Mouse (Mus musculus): ENCODE results near the gene Jtb.
"Not testable (repeated sequence)": the region's sequence is repeated elsewhere in the genome, so short reads cannot be mapped to it uniquely, and the experiment has no call there.

Jtb gene

GRCm38 (mm10) chr3:90231075-90231474, 322 bp upstream of the Jtb start:
- DNase-seq = no peak

GRCm38 (mm10) chr3:90241251-90241650, 9.9 kb downstream of the Jtb start:
- DNase-seq = no peak

- no peak for DNase-seq
Measured at GRCm38 (mm10) chr3:90241669-90242358, 10.4 kb downstream of the Jtb start.

DNA sequence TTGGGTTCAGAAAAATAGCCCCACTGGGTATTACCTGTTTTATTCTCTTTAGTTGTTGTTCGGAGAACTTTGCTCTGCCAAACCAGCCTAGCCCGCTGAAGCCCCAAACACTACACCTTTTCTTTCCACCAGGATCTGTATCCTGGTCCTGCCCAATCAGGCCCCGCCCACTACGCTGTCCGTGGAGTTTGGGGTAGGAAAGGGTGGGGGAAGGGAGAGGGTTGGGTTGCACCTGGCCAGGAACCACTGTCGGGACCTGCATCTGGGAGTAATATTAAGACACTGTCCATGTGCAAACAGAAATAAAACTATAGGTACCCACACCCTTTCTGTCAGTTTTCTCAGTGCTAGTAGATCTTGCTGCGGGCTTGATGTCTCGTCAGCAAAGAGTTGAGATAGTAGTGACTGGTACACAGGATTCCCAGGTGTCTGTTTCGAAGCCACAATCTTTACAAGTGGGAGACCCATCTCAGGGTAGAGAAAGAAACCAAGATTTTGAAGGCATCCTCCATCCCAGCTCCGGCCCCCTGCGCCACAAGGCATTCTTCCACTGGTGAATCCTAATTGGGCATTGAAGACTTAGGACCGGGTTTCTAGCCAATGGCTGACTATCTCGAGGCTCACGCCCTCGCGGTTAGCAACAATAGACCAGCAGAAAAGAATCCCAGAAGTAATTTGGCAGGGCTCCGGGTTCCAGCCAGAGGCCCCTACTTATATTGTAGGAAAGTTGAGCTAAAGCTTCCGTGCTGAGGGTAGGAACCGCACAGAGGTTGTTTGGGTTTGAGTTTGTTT, 11.8 kb downstream of the Jtb start, which contains the start of gene Creb3l4:
TSS of gene Creb3l4 (minus strand) at position 529 of the 792 bp plus-strand sequence.
- DNase-seq = no peak

- no peak for DNase-seq
Measured at GRCm38 (mm10) chr3:90245406-90245805, 14.0 kb downstream of the Jtb start.

DNA sequence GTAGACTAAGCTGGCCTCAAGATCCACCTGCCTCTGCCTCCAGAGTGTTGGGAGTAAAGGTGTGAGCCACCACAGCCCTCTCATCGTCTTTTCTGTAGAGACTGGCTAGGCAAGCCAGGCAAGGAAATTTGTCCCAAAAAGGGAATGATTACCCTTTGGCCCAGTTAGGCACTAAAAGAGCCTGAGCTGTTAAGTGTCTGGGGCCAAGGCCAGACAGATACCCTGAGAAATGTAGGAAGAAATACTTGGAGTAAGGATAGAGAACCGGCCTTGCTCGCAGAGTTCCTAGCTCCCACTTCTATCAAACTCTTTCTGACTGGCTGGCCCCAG, 16.2 kb downstream of the Jtb start:
- DNase-seq = no peak

DNA sequence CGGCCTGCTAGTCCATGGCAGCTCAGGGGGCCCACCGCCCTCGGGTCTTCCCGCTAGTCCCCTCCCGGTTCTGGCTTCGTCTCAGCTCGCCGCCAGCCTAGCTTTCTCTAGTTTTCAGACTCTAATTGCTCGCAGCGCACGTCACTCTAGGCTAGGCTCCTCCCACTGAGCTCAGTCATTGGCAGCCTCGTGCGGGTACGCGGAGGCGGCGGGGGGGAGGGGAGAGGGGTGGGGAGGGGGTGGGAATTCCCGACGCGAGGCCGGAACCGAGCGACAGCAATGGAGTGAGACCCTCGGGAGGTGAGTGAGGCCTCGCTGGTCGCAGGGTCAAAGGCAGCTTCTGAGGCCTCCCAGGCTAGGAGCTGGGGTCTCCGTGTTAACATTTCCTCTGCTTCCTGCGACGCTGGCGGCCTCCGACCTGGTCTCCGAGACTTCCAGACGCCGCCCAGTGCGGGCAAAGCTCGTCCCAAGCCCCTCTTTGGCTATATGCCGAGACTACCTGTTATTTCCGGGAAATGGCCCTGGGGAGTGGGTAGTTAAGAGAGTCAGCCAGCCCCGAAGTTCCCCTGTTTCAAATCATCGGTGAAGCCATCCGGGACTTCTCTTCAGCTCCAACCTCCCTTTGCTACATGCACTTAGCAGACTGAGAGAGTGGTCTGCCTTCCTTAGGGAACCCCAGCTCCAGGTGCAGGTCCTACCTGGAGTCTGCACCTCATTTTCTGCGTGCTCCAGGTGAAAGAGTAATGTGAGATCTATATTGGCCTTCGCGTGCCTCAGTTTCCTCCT, 16.8 kb downstream of the Jtb start, which contains the start of gene Slc39a1:
TSS of gene Slc39a1 (plus strand) at position 213 of the 786 bp plus-strand sequence.
- DNase-seq = peak; percentile 95

DNA sequence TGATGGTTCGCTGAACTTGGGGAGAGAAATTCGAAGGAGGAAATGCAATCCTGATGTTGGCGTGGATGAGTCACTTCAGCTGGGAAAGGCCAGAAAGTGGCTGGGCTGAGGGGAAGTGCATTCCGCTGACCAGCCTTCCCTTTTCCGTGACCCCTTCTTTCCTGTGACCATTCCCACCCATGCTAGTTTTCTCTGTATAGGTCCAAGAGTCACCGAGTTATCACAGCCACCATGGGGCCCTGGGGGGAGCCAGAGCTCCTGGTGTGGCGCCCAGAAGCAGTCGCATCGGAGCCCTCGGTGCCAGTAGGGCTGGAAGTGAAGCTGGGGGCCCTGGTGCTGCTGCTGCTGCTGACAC, 17.3 kb downstream of the Jtb start:
- peak; percentile 57 for DNase-seq

- no peak for DNase-seq
Measured at GRCm38 (mm10) chr3:90250791-90251190, 19.4 kb downstream of the Jtb start.

- not testable (repeated sequence) for DNase-seq
Measured at GRCm38 (mm10) chr3:90251731-90252226, 20.4 kb downstream of the Jtb start.

- peak; percentile 75 for DNase-seq
Measured at GRCm38 (mm10) chr3:90252659-90253058, 21.3 kb downstream of the Jtb start.

- DNase-seq = peak; percentile 70
Measured at GRCm38 (mm10) chr3:90253174-90253573, 21.8 kb downstream of the Jtb start.

DNA sequence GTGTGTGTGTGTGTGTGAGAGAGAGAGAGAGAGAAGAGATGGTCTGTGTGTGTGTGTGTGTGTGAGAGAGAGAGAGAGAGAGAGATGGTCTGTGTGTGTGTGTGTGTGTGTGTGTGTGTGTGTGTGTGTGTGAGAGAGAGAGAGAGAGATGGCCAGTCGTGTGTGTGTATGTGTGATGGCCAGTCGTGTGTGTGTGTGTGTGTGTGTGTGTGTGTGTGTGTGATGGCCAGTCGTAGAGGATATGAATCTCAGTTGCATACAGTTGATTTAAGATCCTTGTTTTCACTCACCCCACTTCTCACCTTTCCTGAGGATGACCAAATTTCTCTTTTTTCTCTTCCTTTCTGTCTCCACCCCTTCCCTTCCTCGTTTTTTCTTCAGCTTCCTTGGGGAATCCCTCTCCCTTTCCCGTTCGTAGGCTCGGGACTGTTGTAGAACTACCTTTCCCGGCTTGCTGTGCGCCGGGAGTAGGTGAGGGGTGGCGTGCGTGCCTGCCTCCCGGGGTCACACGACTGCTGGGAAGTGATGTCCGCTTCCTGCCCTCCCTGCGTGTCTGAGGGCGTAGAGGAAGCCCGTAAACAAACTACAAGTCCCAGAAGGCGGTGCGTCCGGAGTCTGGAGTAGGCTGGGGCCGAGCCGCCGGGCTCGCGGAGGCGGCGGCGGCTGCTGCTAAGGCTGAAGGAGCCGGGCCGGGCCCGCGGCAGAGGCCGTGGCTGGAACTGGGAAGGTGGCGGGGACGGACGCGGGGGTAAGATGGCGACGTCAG, 22.4 kb downstream of the Jtb start, which contains the start of gene Crtc2:
TSS of gene Crtc2 (plus strand) at position 511 of the 766 bp plus-strand sequence.
- peak; percentile 97 for DNase-seq

DNA sequence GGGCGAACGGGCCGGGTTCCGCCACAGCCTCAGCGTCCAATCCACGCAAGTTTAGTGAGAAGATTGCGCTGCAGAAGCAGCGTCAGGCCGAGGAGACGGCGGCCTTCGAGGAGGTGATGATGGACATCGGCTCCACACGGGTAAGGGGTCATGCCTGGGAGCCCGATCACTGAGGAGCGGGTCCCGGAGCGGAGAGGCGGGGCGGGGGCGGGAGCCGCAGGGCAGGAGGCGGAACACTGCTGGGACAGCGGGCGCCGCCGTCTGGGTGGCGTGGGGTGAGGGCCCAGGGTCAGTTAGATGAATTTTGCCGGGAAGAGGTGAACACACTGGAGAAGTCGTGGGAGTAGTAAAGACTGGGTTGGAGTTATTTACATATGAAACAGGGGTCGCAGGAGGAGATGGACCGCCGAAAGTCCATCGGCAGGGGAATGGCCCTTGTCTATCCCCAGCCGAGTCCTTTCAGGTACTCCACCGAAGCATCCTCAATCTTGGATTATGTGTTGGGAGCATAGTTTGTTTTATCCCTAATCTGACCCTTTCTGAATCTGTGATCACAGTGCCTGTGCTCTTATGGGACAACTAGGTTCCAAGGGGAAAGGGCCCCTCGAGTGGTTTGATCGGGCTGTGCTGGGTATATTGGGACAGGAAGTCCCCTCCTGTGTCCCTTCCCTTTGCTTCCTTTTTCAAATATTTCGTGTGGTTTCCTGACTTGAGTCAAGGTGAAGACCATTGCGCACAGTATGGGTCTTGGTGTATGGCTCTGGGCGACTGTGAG, 23.2 kb downstream of the Jtb start:
- peak; percentile 66 for DNase-seq

- peak; percentile 66 for DNase-seq
Measured at GRCm38 (mm10) chr3:90255194-90255565, 23.8 kb downstream of the Jtb start.

- DNase-seq = peak; percentile 58
Measured at GRCm38 (mm10) chr3:90255784-90256353, 24.5 kb downstream of the Jtb start.

GRCm38 (mm10) chr3:90256731-90257530, 25.5 kb downstream of the Jtb start:
- DNase-seq = peak; percentile 98

DNA sequence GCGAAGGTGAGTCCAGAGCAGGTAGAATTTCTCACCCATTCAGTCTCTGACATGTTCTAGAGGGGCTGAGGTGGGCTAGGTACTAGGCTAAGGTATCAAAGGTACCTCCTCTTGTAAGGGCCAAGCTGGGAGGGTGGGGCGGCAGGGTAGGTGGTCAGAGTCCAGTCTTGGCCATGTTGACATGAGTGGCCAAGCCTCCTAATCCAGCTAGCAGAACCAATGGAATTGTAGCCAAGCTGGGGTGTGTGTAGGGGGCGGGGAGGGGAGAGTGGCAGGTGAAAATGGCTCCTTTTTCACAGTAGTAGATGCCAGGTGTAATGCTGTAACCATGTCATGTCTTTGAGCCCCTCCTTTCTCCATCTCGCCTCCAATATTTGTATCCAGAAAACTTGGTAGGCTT, 27.1 kb downstream of the Jtb start:
- peak; percentile 41 for DNase-seq

DNA sequence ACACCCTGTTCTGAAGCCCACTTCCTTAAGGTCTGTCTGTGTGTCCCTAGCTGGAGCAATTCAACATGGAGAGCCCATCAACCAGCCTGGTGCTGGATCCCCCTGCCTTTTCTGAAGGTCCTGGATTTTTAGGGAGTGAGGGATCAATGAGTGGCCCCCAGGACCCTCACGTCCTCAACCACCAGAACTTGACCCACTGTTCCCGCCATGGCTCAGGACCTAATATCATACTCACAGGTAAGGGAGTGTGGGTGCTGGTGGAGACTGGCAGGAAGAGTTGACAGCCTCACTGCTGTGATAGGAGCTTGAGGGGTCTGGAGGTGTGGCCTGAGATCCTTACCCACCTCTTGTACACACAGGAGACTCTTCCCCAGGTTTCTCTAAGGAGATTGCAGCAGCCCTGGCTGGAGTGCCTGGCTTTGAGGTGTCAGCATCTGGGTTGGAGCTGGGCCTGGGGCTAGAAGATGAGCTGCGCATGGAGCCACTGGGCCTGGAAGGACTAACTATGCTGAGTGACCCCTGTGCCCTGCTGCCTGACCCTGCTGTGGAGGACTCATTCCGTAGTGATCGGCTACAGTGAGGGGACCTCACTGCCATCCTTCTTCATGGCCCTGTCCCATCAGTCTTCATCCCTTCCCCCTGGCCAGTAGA, 31.8 kb downstream of the Jtb start:
- peak; percentile 46 for DNase-seq

- DNase-seq = no peak
Measured at GRCm38 (mm10) chr3:90264687-90265033, 33.3 kb downstream of the Jtb start.

All from cerebellum, adult 9-10 months (tissue).